Mouse (Mus musculus) natural killer cell, adult 2 months (primary cell): Measurements from ENCODE around the gene Ctu2.

Experiments
- DNase-seq, 2 experiments: peaks; one replicate each; pipeline ENCODE4 v3.0.0; 2022; ENCODE audit warnings: low spot score in 2 of 2

Gene Ctu2

DNA sequence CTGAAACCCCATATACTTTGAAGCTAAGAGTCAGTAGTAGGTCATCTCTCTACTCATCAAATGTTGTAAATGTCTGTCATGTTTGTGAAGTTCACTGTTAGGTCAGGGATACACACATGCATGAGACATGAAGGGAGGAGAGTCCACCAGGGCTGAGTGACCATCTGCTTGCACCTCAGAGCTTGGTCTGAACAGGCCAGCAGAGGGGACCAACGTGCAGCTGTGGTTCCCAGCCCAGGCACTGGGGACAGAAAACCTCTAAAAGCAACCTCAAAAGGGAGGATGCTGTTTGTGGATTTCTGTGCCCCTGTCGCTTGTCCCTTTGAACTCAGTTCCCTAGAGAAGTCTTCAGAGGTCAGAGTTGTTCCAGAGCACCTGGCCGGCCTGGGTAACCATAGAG, 30.7 kb upstream of the Ctu2 start:
- no peak for DNase-seq

DNA sequence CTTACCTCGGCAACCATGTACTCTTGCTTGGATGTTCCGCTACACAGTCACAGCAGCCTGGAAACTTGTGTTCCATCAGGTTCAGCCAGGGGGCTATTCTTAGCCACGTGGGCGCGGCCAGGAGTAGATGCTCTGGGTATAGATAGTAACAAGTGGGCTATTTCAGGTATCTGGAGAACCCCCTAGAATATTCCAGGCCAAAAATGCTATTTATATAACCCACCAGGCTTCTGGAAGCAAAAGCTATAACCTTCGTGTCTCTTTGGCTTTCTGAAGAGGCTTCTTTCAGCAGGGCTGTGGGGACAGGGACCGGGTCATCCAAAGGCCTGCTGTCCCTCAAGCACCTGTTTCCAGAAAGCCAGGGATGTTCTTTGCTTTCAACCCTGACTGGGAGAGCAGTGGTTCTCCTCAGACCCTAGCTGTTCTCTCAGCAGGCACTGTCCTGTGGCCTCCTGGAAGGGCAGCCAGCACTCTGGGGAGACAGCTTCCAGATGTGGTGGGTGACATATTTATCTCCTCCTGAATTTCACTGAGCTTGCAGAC, 24.7 kb upstream of the Ctu2 start:
- DNase-seq: no peak

DNA sequence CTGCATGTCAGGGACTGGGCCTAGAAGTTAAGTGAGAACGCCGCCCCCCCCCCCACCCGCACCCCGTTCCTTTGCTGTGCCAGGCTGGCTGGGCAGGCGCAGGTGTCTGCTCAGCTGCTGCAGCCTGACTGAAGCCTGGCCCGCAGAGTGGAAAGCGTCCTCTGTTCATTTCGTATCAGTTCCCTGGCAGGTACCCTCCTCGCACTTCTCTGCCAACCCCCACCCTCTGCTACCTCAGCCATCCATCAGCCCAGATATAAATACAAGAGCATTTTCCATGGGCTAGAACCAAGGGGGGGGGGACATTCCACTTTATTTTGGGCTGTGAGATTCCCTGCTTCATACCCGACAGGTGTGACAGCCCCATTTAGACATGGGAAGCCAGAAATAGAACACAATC, 23.8 kb upstream of the Ctu2 start:
- DNase-seq: no peak

DNA sequence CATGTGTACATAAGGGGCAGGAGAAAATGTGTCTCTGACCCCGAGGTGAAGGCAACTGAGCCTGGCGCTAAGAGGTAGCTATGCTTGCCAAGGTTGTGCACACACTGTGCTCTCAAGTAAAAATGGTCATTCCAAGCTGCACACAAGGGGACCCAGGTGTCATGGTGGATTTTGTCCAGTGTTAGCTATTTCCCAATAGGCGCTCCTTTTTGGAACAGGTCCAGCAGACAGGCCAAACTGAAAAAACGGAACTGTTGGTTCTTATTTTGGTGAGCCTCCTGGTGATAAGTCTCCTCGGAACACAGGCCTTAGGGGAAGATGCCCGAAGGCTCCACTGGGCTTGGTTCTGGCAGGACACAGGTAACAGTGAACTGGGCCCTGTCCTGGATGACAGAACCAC, 21.5 kb upstream of the Ctu2 start:
- DNase-seq: no peak

DNA sequence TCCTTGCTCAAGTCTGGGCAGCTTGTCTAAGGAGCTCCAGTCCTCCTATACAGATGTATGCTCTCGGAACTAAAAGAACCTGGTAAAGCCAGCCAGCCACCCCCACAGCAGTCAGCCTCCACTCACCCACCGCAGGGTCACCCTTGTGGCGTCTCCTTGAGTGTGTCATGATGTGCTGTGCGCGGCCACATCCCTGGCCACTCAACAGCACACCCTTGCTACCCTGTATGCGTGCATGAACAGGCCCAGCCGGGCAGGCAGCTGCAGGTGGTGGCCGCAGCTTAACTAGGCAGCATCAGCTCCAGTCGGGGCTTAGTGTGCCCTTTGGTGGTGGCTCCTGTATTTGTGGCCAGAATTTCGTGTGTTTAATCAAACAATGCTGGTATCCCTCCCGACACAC, 18.8 kb upstream of the Ctu2 start:
- DNase-seq: no peak

- DNase-seq: peak; percentile 51 to 67
Observed at GRCm38 (mm10) chr8:122459218-122459900, 16.6 kb upstream of the Ctu2 start.

- DNase-seq: peak in 1 of 2 experiments; percentile 41
Observed at GRCm38 (mm10) chr8:122459990-122460389, 16.0 kb upstream of the Ctu2 start.

GRCm38 (mm10) chr8:122460524-122461472, 15.1 kb upstream of the Ctu2 start, which contains the start of gene Snai3:
Snai3 (minus strand) TSS chr8:122460733.
- peak; percentile 45 to 79 for DNase-seq

DNA sequence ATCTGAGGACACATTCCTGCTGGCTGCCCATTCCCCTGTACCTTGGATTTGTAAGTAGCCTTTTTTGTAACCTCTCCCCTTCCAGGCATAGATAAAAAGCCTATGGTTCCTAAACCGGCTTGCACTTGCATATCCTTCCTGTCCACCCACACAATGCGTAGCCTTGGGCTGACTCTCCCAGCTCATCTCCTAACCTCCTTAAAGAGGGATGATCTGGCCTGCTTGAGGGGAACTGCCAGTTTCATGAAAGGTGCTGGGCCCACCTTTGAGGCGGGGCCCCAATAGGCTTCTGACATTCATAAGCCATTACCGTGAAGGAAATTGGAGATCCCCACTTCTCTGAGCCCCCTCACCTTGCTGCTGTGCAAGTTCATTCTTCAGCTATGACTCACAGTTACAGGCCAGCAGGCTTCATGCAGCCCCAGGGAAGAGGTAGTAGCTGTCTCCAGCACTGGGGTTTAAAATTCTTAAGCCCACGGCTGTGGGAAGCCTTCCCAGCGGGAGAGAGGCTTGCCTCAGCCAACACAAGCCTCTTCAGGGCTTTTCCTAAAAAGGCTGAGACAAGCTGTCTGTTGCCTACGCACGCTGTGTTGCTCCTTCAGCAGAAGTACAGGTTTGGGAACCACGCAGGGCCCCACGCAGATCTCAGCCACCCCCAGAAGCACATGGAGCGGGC, 14.3 kb upstream of the Ctu2 start:
- DNase-seq: no peak

- no peak for DNase-seq
Observed at GRCm38 (mm10) chr8:122462510-122462909, 13.4 kb upstream of the Ctu2 start.

DNA sequence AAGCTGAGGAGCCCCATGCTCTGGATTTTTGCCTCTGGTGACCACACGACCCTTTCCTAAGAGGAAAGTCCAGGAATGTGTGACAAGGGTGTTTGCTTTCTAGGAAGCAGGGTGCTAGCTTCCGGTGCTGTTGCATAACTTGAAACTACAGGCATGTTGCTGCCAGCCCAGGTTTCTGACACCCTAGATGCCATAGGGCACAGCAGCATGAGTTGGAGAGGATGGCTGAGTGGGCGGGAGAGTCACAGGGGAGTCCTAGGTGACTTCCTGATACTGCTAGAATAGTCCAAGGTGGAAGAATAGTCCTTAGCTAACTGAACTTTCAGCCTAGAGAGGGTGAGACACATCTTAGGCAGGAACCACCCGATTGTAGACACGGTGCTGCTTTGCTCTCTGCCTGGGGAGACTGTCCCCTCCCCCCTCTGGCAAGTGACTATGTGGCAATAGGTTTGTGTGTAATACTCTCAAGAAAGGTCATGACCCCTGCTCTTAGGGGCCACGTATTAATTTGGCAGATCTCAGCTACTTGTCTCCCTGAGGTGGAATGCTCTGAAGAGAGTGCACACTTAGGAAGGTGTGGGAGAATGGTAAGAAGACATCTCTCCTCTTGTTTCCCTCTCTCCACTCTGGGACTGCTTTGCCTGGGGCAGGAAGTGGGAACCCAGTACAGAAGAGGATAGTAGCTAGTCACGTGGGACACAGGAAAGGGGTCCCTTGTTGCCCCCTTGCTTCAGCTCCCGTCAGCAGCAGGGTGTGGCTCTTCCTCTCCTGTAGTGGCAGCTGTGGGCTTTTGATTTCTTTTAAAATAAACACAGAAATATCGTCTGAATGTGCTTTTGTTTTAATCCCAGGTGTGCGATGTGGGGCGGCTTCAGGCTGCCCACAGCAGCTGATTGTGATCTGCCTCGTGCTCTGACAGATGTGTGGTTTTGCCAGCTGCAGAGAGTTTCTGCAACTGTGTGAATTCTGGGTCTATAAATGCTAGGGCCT, 12.0 kb upstream of the Ctu2 start:
- peak; percentile 21 to 27 for DNase-seq

DNA sequence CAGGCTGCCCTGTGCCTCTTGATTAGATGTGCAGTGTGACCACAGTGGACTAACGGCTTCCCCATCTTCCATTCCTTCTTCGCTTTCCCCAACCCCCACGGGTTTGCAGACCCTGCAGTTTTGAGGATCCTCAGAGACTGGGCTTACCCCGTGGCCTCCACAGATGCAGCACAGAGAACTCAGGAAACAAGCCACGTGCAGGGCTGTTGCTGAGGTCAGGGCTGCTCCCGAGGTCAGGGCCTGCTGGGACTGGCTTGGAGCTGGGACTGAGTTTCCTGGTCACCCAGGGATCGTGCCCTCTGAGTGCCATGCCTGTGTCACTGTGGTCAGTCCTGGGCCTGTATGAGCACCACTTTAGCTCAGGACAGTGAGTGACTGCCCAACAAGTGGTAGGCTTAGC, 11.0 kb upstream of the Ctu2 start:
- no peak for DNase-seq

- no peak for DNase-seq
Observed at GRCm38 (mm10) chr8:122467816-122468215, 8.1 kb upstream of the Ctu2 start.

DNA sequence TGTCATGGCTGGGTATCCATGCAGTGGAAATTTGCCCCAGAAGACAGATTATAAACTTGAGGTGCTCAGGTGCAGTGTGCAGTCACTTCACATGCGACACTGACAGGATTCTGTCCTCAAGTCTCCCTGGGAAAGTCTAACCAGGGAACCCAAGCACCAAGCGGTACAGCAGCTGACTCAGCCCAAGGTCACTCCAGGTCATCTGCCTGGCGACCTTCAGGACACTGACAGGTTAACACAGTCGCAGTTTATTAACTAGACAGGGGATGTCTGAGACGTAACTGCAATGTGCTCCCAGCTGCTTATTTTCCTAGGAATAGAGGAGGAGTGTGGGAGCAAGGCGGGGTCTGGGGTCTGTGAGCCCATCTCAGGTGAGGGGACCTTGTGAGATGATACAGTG, 6.5 kb upstream of the Ctu2 start:
- no peak for DNase-seq

DNA sequence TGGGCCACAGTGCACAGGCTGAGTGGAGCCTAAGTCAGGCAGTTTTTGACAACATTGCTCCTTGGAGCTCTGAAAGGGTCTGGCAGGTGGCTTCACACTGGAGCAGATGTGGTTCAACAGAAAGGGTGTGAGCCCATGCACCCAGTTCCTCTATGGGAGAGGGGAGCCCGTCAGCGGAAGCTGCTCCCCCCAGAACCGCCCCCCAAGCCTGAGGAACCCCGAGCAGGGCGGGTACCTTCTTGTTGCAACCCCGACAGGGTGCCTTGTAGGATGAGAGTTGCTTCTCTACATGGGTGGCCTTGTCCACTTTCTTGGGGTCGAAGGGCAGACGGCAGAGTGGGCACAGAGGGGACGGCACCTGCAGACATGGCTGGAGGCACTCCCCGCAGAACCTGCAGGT, 6.0 kb upstream of the Ctu2 start:
- no peak for DNase-seq

GRCm38 (mm10) chr8:122470691-122471090, 5.3 kb upstream of the Ctu2 start:
- no peak for DNase-seq

DNA sequence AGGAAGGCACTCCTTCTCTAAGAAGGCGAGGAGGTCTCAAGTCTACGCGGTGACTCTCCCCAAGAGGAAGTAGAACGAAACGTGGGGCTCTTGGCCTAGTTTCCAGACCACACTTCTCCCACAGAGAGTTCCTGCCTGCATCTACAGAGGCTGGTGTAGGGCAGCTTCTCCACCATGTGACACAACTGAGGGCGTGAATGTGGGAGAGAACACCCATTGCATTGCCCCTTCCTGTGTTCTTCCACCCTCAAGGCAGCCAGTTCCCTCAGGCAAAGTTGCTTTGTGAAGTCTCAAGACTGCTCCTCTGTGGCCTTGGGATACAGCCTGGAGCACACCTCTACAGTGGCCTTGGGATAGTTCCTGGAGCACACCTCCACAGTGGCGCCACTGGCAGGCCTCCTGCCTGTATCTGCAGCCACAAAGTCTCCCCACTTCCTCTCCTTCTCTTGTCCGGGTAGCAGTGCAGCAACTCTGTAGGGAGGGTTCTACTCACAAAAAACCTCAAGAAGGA, 2.0 kb upstream of the Ctu2 start:
- peak; percentile 38 to 56 for DNase-seq

GRCm38 (mm10) chr8:122474951-122475560, 887 bp upstream of the Ctu2 start:
- no peak for DNase-seq

GRCm38 (mm10) chr8:122482448-122482847, 6.5 kb downstream of the Ctu2 start:
- DNase-seq: no peak

GRCm38 (mm10) chr8:122483877-122484276, 7.9 kb downstream of the Ctu2 start:
- DNase-seq: no peak
